Mouse (Mus musculus): Measurements from ENCODE around the gene Gfy. TPM values are rescaled to one million over a fixed set of nuclear protein-coding genes. Genes with fewer than 3 reads are reported as not detected.
"Not testable (repeated sequence)": the region's sequence is repeated elsewhere in the genome, so short reads cannot be mapped to it uniquely, and the experiment has no call there.

The Gfy gene
- polyA plus RNA-seq, 1 experiment from 2014 or later: not detected

DNA sequence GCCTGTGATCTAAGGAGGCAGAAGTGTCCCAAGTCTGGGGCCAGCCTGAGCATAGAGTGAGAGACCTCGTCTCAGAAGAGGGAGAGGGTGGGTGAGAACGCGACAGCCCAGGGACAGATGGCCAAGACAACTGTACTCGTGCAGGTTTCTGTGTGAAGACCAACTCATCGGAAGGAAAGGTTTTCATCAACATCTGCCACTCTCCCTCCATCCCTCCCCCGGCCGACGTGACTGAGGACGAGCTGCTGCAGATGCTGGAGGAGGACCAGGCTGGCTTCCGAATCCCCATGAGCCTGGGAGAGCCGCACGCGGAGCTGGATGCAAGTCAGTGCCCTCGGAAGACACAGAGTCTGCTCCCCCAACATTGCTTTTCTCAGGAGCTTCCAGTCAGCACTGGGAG lies 21.9 kb downstream of the Gfy start:
- WGBS: 88% methylated on average over 14 of the region's 14 CpGs
- Histone ChIP-seq H3K4me3 (replicated peaks) (no peak overlapping the region), H3K27ac (no peak overlapping the region), H3K27me3 (peaks cover 2% of the 10 kb centered on the region), H3K9ac (replicated peaks) (no peak overlapping the region), H3K4me2 (no peak overlapping the region), H3K9me3 (no peaks in the 10 kb centered on the region), H3K4me1 (replicated peaks) (peaks cover 22% of the 10 kb centered on the region), H3K36me3 (peaks cover 45% of the 10 kb centered on the region)
- ATAC-seq (ENCODE audit: insufficient number of reproducible peaks, insufficient read depth, low FRiP score, low TSS enrichment, low read depth): no peak

DNA sequence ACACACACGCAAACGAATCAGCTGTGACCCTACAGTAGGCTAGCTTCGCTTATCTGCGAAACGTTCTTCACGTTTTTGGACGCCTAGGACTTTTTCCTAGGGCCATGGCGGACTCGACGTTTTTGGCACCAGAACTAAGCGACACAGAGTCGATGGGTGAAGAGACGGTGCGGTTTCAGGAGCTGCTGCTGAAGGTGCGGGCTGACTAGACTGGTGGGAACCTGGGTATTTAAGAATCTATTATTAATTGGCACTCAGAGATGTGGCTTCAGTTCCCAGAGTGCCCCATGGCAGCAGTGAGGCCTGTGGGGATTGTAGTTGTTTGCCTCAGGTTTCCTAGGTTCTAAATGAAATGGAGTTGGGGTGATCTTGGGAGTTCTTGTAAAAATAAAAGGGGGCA lies 23.2 kb downstream of the Gfy start:
- 94% methylated on average over 15 of the region's 15 CpGs for WGBS
- H3K4me3 ChIP-seq (replicated peaks): no peak overlapping the region
- H3K4me1 ChIP-seq (replicated peaks): peaks cover 18% of the 10 kb centered on the region
- no peak for ATAC-seq (ENCODE audit: insufficient number of reproducible peaks, insufficient read depth, low FRiP score, low TSS enrichment, low read depth)
- H3K27ac ChIP-seq: no peak overlapping the region
- H3K36me3 ChIP-seq: peaks cover 45% of the 10 kb centered on the region
- H3K27me3 ChIP-seq: no peaks in the 10 kb centered on the region
- H3K9ac ChIP-seq (replicated peaks): no peak overlapping the region
- no peak overlapping the region for H3K4me2 ChIP-seq
- no peaks in the 10 kb centered on the region for H3K9me3 ChIP-seq

DNA sequence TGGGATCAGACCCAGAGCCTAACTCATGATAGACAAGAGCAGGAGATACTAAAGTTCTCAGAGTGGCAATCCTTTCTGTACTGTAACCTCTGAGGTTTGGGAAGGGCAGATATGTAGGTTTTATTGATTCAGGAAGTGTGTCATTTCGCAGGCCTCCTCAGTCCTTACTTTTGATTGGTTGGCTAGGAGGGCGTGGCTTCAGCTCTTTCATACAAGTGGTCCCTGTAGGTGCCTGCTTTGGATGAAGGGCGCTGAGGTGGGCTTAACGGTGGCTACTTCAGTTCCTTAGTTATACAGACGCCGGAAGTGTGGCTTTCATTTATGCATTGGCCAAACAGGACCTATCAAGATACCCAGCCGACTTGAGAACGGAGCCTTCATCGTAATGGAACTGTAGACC lies 23.8 kb downstream of the Gfy start:
- no peaks in the 10 kb centered on the region for H3K27me3 ChIP-seq
- no peaks in the 10 kb centered on the region for H3K9me3 ChIP-seq
- no peak overlapping the region for H3K4me3 ChIP-seq (replicated peaks)
- 83% methylated on average over 9 of the region's 9 CpGs for WGBS
- peaks cover 24% of the 10 kb centered on the region for H3K4me1 ChIP-seq (replicated peaks)
- H3K27ac ChIP-seq: no peak overlapping the region
- H3K9ac ChIP-seq (replicated peaks): 0 out of 2 replicates have a peak overlapping the region, but pooled peaks have one; percentile 14
- ATAC-seq (ENCODE audit: insufficient number of reproducible peaks, insufficient read depth, low FRiP score, low TSS enrichment, low read depth): no peak
- no peak overlapping the region; the same call in 1 of the 2 replicates for H3K4me2 ChIP-seq
- H3K36me3 ChIP-seq: peaks cover 43% of the 10 kb centered on the region

DNA sequence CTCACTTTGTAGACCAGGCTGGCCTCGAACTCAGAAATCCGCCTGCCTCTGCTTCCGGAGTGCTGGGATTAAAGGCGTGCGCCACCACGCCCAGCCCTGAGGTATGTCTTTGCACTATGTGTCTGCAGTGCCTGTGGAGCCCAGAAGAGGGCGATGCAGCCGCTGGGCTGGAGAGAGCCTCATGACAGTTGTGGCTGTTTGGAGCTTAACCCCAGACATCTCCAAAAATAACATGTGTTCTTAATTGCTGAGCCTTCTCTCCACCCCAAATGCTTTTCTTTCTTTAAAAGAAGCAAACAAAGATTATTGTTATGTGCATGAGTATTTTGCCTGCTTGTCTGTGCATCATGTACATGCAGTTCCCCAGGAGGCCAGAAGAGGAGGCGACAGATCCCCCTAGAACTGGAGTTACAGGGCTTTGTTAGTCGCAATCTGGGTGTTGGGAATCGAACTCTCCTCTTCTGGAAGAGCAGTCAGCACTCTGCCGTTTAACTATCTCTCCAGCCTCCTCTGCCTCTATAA lies 24.3 kb downstream of the Gfy start:
- Histone ChIP-seq H3K27ac (no peak overlapping the region), H3K9me3 (no peaks in the 10 kb centered on the region), H3K36me3 (peaks cover 38% of the 10 kb centered on the region), H3K4me2 (peak overlapping the region; percentile 76), H3K4me3 (replicated peaks) (peak overlapping the region; percentile 64), H3K27me3 (no peaks in the 10 kb centered on the region), H3K9ac (replicated peaks) (0 out of 2 replicates have a peak overlapping the region, but pooled peaks have one; percentile 81), H3K4me1 (replicated peaks) (peaks cover 30% of the 10 kb centered on the region)
- WGBS: 79% methylated on average over 12 of the region's 12 CpGs
- ATAC-seq (ENCODE audit: insufficient number of reproducible peaks, insufficient read depth, low FRiP score, low TSS enrichment, low read depth): no peak

DNA sequence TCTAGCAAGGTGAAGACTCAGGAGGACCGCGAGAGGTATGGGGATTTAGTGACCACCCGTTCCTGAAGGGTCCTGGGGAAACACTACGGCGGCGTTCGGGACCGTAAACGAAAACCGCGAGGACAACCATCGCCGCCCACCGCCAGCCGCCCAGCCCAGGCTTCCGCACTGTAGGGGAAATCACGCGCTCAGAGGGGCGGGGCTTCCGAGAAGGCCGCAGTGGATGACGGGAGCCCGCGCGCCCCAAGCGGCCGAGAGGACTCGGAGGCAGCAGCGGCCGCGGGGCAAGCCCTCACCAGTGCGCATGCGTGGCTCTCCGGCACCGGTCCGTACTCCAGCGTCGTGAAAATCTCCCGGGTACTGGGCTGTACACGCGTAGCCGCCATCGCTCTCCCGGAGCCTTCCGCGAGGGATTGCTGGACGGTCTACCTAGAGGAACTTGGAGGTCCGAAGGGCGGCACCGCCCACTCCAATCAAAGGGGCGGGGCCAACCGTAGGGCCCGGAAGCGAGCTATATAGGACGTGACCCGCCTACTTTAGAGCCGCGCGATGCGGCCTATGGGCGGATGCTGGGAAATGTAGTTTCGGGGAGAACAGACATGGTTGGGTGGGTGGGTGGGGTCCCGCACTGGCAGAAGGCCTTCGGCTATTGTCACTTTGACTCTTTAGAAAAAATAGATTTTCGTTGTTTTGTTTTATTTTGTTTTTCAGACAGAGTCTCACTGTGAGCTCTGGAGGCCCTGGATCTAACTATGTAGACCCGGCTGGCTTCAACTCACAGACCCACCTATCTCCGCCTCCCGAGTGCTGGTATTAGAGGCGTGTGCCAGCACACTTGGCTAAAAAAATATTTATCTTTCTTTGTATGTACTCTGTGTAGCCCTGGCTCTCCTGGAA lies 25.0 kb downstream of the Gfy start, which contains the start of the genes Pih1d1 and Aldh16a1:
Gene Pih1d1, plus strand, starts transcription at position 208 of the 897 bp plus-strand sequence.
Gene Aldh16a1, minus strand, starts transcription at position 489 of the 897 bp plus-strand sequence.
- Histone ChIP-seq H3K4me1 (replicated peaks) (peaks cover 31% of the 10 kb centered on the region), H3K4me3 (replicated peaks) (peak within 1 kb of the TSS; percentile 64), H3K4me2 (peak within 1 kb of the TSS; percentile 76), H3K9ac (replicated peaks) (peak within 1 kb of the TSS; percentile 81), H3K9me3 (no peaks in the 10 kb centered on the region), H3K27ac (peak within 1 kb of the TSS; percentile 95), H3K36me3 (peaks cover 30% of the 10 kb centered on the region), H3K27me3 (no peaks in the 10 kb centered on the region)
- ATAC-seq (ENCODE audit: insufficient number of reproducible peaks, insufficient read depth, low FRiP score, low TSS enrichment, low read depth): peak; percentile 96
- WGBS: 5% methylated on average over 69 of the region's 69 CpGs

DNA sequence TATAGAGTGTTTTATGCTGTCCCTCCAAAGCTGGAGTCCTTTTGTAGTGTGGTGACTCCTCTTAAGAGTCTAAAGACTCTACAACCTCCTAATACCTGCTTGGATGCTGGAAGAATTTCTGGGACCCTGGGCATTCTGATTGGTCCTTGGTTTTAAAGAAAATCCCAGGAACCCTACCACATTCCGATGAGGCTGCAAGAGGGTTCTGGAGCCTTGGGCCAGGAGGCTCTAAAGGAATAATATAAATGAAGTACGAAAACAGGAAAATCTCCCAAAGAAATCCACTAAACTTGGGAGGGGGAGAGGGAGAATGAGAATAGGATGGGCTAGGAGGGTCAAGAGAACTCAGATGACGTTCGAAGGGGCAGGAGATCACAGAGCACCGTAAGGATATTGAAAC lies 25.8 kb downstream of the Gfy start:
- peak overlapping the region; percentile 81 for H3K9ac ChIP-seq (replicated peaks)
- peak overlapping the region; percentile 76 for H3K4me2 ChIP-seq
- peaks cover 31% of the 10 kb centered on the region for H3K4me1 ChIP-seq (replicated peaks)
- H3K27ac ChIP-seq: peak overlapping the region; percentile 95
- WGBS: 4% methylated on average over 5 of the region's 5 CpGs
- peak overlapping the region; percentile 64 for H3K4me3 ChIP-seq (replicated peaks)
- H3K36me3 ChIP-seq: peaks cover 23% of the 10 kb centered on the region
- no peak for ATAC-seq (ENCODE audit: insufficient number of reproducible peaks, insufficient read depth, low FRiP score, low TSS enrichment, low read depth)
- H3K27me3 ChIP-seq: no peaks in the 10 kb centered on the region
- H3K9me3 ChIP-seq: no peaks in the 10 kb centered on the region

DNA sequence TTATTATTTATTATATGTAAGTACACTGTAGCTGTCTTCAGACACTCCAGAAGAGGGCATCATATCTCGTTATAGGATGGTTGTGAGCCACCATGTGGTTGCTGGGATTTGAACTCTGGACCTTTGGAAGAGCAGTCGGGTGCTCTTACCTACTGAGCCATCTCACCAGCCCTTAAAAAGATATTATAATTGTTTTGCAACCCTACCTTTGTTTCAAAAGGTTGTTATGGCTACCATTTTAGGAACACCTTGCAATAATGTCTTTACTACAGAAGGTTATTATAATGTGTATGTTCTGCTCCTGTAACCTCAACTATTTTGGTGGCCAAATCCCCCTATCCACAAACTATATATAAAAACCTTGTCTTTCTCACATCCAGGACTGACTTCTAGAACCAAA lies 26.3 kb downstream of the Gfy start:
- Histone ChIP-seq H3K4me2 (peak overlapping the region; percentile 76), H3K4me3 (replicated peaks) (peak overlapping the region; percentile 64; the same call in 1 of the 2 replicates), H3K36me3 (peaks cover 23% of the 10 kb centered on the region), H3K4me1 (replicated peaks) (peaks cover 31% of the 10 kb centered on the region)
- 95% methylated on average over 2 of the region's 2 CpGs for WGBS
- not testable (repeated sequence) for H3K27ac ChIP-seq; H3K9ac ChIP-seq (replicated peaks); ATAC-seq (ENCODE audit: insufficient number of reproducible peaks, insufficient read depth, low FRiP score, low TSS enrichment, low read depth); H3K9me3 ChIP-seq; H3K27me3 ChIP-seq

DNA sequence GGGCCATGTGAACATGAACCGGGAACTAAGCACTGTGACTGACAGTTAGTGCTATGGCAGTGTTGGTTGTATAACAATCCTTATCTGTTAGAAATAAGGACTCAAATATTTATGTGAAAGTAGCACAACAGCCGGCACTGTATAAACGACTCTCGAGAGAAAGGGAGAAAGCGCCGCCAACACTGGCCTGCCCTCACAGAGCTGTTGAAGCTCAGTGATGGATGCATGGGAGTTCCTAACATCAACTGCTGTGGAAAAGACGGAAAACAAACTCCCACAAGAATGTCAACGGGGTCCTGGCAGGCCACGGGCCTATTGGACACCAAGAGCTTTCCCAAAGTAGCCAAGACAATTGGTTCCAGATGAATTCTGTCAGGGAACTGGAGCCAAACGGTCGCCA lies 28.1 kb downstream of the Gfy start:
- 0 out of 2 replicates have a peak overlapping the region, but pooled peaks have one; percentile 62 for H3K27ac ChIP-seq

DNA sequence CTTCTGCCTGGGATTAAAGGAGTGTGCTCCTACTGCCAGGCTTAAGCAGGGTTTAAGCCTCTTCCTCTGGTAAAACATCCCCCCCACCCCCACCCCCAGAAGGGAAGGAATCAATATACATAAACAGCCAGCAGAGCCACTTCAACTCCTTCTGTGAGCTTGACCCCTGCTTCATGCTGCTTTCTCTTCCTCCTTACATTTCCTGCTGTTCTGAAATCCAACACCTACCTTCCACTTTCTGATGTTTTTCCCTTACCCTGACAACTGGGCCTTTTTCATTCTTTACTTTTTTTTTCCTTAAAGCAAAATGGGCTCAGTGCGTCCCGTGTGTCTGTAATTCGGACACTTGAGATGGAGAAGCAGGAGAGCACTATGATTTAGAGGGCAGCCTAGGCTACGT lies 29.0 kb downstream of the Gfy start:
- H3K9me3 ChIP-seq: no peaks in the 10 kb centered on the region
- peaks cover 27% of the 10 kb centered on the region for H3K4me1 ChIP-seq (replicated peaks)
- no peaks in the 10 kb centered on the region for H3K27me3 ChIP-seq
- peak overlapping the region; percentile 38; the same call in 1 of the 2 replicates for H3K9ac ChIP-seq (replicated peaks)
- peak overlapping the region; percentile 62 for H3K27ac ChIP-seq
- peaks cover 33% of the 10 kb centered on the region for H3K36me3 ChIP-seq
- H3K4me3 ChIP-seq (replicated peaks): no peak overlapping the region
- H3K4me2 ChIP-seq: no peak overlapping the region
- no peak for ATAC-seq (ENCODE audit: insufficient number of reproducible peaks, insufficient read depth, low FRiP score, low TSS enrichment, low read depth)
- 45% methylated on average over 4 of the region's 4 CpGs for WGBS

More for the DNA sequence above, 28.1 kb downstream of the Gfy start:
- Histone ChIP-seq H3K9ac (replicated peaks) (0 out of 2 replicates have a peak overlapping the region, but pooled peaks have one; percentile 34), H3K4me2 (no peak overlapping the region), H3K27me3 (no peaks in the 10 kb centered on the region), H3K4me3 (replicated peaks) (no peak overlapping the region), H3K9me3 (no peaks in the 10 kb centered on the region), H3K36me3 (peaks cover 27% of the 10 kb centered on the region), H3K4me1 (replicated peaks) (peaks cover 31% of the 10 kb centered on the region)
- WGBS: 26% methylated on average over 11 of the region's 11 CpGs
- ATAC-seq (ENCODE audit: insufficient number of reproducible peaks, insufficient read depth, low FRiP score, low TSS enrichment, low read depth): no peak

DNA sequence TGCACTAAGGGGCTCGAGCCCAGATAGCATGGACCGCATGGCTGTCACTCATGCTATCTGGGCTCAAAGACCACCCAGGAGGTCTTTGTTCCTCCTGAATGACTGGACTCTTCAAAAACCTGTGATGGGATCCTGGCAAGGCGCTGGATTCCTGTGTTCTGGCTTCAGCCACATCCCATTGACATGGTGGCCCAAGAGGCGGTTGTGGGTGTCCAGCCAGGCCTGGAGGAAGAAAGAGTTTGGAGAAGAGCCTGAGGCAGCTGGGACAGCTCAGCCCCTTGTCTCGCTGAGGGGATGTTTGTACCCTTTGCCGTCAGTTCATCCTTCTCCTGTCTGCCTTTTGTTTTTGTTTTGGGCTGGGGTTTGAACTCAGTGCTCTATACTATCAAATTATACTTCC lies 29.8 kb downstream of the Gfy start:
- no peak for ATAC-seq (ENCODE audit: insufficient number of reproducible peaks, insufficient read depth, low FRiP score, low TSS enrichment, low read depth)
- H3K36me3 ChIP-seq: peaks cover 41% of the 10 kb centered on the region
- no peak overlapping the region for H3K4me2 ChIP-seq
- H3K27ac ChIP-seq: no peak overlapping the region
- H3K9me3 ChIP-seq: no peaks in the 10 kb centered on the region
- no peak overlapping the region for H3K9ac ChIP-seq (replicated peaks)
- no peak overlapping the region for H3K4me3 ChIP-seq (replicated peaks)
- H3K27me3 ChIP-seq: no peaks in the 10 kb centered on the region
- WGBS: 73% methylated on average over 6 of the region's 6 CpGs
- peaks cover 20% of the 10 kb centered on the region for H3K4me1 ChIP-seq (replicated peaks)

DNA sequence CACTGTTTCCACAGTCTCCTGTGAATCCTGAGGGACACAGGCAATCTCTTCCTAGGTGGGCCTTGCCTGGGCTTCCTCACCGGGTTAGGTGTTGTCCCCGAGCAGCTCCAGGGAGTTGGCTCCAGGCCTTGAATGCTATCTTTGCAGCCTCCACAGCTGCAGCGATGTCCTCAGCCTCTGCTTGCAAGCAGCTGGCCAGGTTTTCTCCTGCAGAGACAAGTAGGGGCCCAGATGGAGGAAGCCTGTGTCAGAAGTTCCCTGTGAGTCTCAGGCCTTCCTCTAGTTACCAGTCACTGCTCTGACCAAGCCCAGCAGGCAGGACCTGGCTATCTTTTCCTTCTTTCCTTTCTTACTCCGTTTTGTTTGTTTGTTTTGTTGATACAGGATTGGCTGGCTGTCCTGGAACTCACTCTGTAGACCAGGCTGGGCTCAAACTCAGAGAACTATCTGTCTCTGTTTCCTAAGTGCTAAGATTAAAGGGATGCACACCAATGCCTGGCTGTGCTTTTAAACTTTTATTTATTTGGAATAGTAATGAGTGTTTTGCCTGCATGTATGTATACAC lies 30.8 kb downstream of the Gfy start:
- Histone ChIP-seq H3K9ac (replicated peaks) (no peak overlapping the region), H3K27ac (no peak overlapping the region), H3K9me3 (no peaks in the 10 kb centered on the region), H3K36me3 (peaks cover 50% of the 10 kb centered on the region), H3K27me3 (no peaks in the 10 kb centered on the region), H3K4me3 (replicated peaks) (no peak overlapping the region), H3K4me2 (no peak overlapping the region), H3K4me1 (replicated peaks) (peaks cover 19% of the 10 kb centered on the region)
- ATAC-seq (ENCODE audit: insufficient number of reproducible peaks, insufficient read depth, low FRiP score, low TSS enrichment, low read depth): no peak
- WGBS: 68% methylated on average over 4 of the region's 4 CpGs

Measured in limb, embryonic 12.5 days (tissue).